Mouse (Mus musculus) adipose tissue, adult 10 weeks (tissue): ENCODE results near the gene B020031M17Rik. TPM values are rescaled to one million over a fixed set of nuclear protein-coding genes. Genes with fewer than 3 reads are reported as not detected.

Experiments used
- polyA plus RNA-seq: library from polyadenylated mRNA; stranded (reverse); fragments of 350-450 nt; fragmentation: Illumina TruSeq; extraction: RNeasy Lipid Tissue Mini Kit (QIAGEN cat#74804); gene quantifications from one replicate; pipeline ENCODE4 v1.2.3, GENCODE M21; 2014; ENCODE audit warnings: low read depth, low replicate concordance

Gene B020031M17Rik
- not detected for polyA plus RNA-seq

DNA sequence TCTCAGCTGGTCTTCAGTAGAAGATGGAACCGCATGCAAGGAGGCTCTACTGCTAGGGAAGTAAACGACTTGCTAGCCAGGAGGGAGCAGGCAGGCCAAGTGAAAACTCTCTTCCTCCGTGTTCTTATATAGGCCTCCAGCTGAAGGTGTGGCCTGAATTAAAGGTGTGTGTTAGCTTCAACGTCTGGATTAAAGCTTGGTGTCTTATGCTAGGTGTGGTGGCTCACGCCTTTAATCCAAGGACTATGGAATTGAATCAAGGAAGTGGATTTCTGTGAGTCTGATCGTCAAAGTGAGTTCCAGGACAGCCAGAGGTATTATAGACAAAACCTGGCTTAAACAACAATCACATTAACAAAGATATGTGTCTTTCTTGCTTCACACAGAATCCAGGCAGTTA, at the start of gene B020031M17Rik:
Gene B020031M17Rik, minus strand, starts transcription at position 101 of the 400 bp plus-strand sequence.

DNA sequence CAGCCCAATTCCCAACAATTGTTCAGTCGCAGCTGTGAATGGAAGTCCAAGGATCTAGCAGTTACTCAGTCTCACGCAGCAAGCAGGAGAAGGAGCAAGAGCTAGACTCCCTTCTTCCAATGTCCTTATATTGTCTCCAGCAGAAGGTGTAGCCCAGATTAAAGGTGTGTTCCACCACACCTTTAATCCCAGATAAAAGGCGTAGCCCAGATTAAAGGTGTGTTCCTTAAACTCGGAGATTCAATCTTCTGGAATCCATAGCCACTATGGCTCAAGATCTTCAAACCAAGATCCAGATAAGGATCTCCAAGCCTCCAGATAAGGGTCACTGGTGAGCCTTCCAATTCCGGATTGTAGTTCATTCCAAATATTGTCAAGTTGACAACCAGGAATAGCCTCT, 21.4 kb downstream of the B020031M17Rik start, which contains the start of gene Gm21761:
Gene Gm21761, minus strand, starts transcription at position 101 of the 400 bp plus-strand sequence.

Other genes starting within 250 kb of the B020031M17Rik start
- 1.0 TPM for gene Nim1k, start 194.9 kb downstream of the B020031M17Rik start, polyA plus RNA-seq
- gene Zfp131, start 159.9 kb downstream of the B020031M17Rik start, polyA plus RNA-seq, result 20.2 TPM
- not detected for gene AF067063, start 120.6 kb downstream of the B020031M17Rik start, polyA plus RNA-seq
- not detected for gene D13Ertd608e, start 114.8 kb downstream of the B020031M17Rik start, polyA plus RNA-seq
- not detected for gene Tcstv1, start 56.0 kb downstream of the B020031M17Rik start, polyA plus RNA-seq
- gene Gm21761, start 21.5 kb downstream of the B020031M17Rik start, polyA plus RNA-seq, result not detected
- not detected for gene Gm36079, start 76.2 kb upstream of the B020031M17Rik start, polyA plus RNA-seq
- gene Gm21188, start 101.4 kb upstream of the B020031M17Rik start, polyA plus RNA-seq, result 4.7 TPM
- not detected for gene Gm20767, start 189.4 kb upstream of the B020031M17Rik start, polyA plus RNA-seq
- not detected for gene Gm21818, start 221.6 kb upstream of the B020031M17Rik start, polyA plus RNA-seq